Mouse (Mus musculus) heart, adult 11 months (tissue): Measurements from ENCODE around the gene Ifitm2.
A peak's percentile ranks its signal among the peaks of the same experiment; 100 is the strongest.

ENCODE experiments used
- DNase-seq: peaks from one replicate; pipeline ENCODE4 v3.0.0; 2022

The Ifitm2 gene

DNA sequence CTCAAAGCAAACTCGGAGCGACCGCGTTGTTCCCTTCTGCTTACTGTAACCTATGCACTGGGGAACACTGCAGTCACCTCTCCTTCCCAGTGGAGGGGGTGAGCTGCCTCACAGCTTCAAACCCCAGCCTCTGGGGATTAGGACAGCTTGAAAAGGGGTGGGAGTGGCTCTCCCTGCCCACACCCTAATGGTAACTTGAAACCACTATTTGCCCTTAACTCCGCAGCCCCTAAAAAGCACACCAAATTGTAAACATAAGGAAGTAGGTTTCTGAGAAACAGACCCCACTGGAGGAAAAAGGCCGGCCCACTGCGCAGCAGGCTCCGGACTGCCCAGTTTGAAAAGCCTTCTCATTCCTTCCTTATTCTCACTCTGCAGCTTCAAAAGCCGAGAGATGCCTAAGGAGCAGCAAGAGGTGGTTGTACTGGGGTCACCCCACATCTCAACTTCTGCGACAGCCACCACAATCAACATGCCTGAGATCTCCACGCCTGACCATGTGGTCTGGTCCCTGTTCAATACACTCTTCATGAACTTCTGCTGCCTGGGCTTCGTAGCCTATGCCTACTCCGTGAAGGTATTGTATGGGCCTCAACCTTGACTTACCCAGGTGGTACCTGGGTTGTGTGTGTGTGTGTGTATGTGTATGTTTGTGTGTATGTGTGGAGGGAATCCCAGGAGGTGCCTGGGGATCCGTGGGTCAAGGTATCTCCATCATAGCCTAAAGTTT, 12.2 kb upstream of the Ifitm2 start:
- DNase-seq, result peak; percentile 91

DNA sequence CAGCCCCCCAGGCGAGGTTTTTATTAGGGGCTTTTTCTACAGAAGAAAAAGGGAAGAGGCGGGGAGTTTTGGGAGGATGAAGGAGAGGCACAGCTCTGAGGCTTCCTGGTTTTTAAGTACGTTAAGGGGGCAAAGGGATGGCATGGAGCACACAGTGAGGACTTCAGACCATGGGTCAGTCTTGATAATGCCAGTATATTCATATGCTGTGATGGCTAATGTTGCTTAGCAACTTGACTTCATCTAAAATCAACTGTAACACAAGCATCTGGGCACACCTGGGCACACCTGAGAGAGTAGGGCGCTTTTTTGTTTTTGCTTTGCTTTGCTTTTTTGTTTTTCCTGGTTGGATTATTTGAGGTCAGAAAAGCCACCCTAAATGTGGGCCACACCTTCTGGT, 11.1 kb upstream of the Ifitm2 start, which contains the start of gene Ifitm1:
Gene Ifitm1 (plus strand): TSS at position 301 of the 400 bp plus-strand sequence.
- peak; percentile 41 for DNase-seq

DNA sequence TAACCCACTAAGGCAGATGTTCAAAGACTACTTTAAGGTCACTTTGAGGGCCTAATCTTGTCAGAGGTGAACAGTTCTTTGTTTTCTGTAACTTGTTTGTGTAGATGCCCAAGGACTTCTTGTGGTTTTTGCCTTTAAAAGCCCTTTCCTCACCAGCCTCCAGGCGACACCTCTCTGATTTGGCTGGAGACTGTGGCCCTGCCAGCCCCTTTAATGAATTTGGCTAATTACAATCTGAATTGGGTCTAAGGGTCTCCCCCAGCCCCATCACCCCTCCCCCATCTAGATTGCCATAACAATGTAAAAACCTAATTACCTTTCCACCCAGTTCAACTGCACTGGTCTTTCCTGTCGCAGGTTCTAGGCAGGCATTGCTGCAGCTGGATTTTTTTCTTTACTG, 6.9 kb upstream of the Ifitm2 start:
- peak; percentile 29 for DNase-seq

DNA sequence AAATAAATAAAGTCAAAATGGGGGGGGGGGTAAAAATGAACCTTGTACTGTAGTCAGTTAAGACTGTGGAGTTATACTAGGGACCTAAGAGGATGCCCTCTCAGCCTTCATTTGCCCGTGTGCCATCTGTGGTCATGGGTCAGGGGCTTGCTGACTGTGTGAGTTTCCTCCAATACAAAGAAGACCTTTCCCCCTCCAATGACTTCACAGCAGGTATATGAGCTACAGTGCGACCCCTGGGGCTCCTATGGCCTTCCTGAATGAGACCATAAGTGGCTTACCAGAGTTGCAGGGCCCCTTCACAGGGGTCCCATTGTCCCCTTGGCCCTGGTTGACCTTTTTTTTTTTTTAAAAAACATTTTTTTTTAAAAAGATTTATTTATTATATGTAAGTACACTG, 5.6 kb upstream of the Ifitm2 start:
- DNase-seq, result peak; percentile 67

DNA sequence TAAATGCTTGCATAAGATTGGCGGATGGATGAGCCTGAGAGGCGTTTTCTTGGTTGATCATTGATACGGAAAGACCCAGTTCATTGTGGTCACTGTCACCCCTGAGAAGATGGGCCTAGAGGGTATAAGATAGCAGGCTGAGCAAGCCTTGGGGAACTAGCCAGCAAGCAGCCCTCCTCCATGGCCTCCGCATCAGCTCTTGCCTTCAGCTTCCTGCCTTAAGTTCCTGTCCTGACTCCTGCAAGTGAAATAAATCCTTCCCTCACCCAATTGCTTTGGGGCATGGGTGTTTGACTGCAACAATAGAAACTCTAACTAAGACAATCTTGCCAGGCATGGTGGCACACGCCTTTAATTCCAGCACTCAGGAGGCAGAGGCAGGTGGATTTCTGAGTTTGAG, 4.2 kb upstream of the Ifitm2 start:
- DNase-seq, result peak; percentile 82

DNA sequence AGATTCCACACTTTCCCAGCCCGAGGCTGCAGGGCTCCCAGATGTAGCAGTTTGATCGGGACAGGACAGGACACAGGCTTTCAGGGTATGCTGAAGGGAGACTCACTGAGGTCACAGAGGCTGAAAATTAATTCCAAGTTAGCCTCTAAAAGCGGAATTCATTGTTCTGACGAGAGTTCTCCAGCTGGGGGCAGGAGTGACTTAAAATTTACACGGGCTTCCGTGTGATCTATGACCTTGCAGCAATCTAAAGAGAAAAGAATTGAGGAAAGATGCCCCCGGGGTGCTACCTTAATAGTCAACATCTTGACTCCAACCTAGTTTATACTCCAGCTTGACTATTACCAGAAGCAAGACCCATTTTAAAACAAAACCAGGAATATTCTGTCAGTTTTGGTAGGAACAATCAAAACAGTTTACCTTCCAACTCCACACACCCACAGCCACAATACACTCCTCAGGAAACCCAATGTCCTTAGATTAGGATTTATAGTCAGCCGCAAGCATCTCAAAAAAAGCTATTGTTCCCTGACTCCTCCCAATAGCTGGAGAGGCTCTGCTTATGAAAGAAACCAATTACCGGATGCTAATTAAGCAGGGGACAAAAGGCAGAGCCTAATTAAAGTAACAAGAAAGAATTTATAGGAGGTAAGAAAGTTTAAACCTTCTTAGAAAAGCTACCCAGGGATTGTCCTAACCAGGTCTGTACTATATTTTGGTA, 3.6 kb upstream of the Ifitm2 start:
- DNase-seq, result peak; percentile 95

DNA sequence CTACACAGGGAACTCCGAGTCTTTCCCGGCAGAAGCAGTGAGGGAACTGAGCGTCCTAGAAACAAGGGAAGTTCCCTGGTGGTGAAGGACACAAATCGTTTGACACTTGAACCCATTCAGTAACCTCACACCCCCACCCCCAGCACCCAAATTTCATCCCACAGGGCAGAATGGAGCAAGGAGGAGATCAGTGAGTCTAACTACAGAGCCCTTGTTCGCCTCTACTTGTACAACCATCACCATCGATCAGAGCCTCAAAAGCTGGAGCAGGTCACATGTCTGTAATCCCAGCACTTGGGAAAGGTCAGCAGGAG, 726 bp upstream of the Ifitm2 start:
- DNase-seq, result no peak

DNA sequence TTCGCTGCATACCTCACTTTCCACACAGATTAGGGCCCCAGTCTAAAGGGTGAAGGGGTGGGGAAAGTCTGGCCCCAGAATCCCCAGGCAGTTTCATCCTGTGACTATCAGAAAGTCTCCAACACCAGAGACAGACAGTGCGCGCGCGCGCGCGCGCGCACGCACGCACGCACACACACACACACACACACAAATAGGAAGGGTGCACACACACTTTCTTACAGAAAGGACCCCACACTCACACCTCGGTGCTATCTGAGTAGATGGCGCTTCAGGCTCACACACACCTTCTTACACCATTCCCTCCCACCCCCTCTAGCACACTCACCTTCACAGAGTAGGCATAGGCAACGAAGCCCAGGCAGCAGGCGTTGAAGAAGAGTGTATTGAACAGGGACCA, 445 bp downstream of the Ifitm2 start:
- no peak for DNase-seq

DNA sequence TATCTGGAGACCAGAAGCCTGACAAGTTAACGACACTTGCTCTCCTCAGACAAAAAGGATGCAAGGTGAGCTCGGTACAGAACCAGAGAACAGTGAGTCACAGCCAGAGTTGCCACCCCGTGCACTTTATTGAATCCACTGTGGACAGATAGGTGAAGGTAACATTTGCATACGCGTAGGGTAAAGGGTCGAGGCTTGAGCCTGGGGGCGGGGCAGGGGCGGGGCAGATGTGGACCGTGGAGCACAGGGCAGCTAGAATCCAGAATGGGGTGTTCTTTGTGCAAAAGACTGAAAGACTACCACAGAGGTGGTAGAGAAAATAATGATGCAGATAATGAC, 1.1 kb downstream of the Ifitm2 start:
- DNase-seq, result peak; percentile 96

DNA sequence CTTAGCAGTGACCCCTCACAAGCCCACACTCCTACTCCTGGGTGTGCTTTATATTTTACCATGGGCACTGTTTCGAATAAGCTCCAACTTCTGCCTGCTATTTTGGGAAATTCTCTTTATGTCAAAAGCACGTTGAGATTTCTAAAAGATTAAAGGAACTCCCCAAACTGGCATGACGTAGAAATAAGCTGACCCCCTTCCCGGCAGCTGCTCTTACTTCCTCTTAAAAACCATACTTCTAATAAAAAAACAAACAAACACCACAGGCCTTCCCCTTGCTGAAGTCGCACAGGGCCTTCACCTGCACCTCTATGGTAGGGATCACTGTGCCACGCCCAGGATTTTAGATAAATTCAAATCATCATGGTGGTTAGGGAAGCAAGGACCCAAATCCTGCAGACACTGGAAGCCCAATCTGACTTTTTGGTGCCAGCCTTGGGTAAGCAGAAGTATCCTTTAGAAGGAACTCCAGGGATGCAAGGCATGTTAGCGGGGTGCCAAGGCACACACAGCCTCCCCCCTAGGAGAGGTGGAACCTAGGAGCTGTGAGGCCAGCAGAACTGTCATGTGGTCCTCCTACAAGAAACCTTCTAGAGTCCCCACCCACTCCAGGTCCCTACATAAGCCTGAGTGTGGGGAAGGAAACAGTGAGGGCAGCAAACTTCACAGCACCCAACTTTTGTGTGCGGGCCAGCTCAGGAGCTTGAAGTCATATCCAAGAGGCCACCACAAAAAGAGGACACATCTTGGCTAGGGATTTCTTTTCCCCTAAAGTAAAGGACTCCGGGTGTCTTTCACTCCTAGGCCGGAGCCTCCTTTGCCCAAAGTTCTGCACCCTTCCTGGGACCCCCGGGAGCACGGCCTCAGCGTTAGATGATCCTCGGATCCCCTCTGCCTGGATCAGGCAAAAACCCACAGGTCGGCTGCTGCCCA, 1.7 kb downstream of the Ifitm2 start:
- peak; percentile 97 for DNase-seq

DNA sequence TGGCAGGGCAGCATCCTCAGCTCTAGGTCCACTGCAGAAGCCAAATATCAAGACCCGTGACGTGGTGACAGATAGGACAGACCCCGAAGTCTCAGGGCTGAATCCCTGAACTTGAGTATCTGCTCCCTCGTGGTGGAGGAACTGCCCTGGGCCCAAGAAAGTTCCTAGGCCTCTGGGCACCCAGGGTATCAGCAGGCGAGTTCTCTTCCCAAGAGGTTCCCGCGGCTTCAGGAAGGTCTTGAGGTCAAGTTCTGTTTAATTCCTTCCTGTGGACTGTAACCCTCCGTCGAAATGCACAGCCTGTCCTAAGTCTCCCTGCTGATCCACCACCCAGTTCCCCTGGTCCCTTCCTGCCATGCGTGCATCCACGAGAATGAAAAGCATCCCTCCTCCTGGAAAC, 2.7 kb downstream of the Ifitm2 start:
- DNase-seq, result peak; percentile 95

DNA sequence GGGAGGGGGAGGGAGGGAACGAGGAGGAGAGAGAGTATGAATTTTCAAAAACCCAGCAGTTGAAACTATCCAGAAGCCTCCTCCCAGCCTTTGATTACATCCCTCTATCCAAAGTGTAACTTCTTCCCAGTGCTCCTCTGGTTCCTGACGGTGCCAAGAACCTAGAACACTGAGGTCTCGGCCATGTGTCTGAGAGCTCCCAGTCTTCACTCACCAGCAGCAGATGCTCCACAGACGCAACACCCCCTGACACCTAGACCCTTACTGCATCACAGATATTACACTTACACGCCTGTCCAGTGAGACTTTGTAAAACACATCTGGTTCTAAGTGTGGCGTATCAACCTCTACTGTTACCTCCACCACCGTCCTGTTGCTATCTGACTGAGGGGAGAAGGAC, 3.3 kb downstream of the Ifitm2 start:
- peak; percentile 92 for DNase-seq

DNA sequence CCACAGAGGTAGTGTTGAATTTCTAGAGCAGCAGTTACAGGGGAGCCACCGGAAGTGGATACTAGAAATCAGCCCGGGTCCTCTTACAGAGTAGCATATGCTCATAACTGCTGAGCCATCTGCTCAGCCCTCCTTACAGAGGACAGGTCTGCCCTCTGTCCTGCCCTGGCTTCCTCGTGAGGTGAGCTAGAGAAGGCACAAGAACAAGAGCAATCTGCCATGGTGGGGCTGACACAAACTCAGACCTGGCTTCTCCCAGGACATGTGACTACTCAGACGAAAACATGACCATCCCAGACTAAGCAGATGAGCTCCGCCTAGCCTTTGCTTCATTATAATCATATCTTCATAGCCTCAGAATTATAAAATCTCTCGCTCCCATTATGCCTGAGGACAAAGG, 4.0 kb downstream of the Ifitm2 start:
- peak; percentile 89 for DNase-seq

DNA sequence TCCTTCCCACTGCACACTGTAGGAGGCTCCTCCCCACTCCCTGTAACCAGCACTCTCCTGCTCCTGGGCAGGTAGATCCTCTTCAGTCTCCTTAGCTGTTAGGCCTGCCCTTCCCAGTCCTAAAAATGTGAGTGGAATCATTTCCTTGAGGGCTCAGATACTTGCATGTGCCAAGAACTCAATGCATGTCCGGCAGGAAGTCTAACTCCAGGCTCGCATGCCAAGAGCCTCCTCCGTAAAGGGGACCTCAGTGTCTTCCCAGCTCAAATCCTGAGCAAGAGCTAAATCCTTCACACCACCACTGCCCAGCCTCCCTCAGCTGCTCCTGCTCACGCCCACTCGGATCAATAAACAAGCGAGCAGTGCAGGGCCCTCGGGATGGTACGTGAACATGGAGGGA, 4.7 kb downstream of the Ifitm2 start:
- DNase-seq, result peak; percentile 98

DNA sequence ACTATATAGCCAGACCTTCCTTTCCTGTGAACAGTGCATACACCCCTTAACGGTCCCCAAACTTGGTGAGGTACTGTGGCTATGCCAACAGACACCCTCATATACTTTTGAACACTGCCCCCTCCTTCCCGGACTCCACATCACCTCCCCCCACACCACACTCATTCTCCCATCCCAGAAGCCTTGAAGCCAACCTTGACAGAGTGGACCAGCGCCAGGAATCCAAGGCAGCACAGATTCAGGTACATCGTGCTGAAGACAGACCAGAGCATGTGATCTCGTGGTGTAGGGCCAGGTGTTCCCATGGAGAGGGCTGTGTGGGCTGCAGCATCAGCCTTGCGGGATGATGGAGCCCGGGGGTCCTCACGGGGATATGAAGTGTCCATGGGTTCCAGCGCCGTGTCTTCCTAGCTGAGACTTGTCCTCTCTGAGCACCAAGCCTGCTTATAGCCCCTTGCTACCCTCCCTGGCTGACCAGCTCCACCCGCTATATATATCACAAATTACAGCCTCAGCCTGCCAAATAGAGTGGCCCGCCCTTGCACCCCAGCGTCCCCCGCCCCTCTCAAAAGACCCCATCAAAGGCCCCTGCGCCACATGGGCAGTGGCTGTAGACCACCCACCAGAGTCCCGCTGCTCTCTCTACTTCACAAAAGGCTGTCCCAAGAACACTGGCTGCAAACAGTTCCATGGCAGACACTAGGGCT, 5.8 kb downstream of the Ifitm2 start, which contains the start of gene Ifitm5:
Gene Ifitm5 (minus strand): TSS at position 468 of the 707 bp plus-strand sequence.
- DNase-seq, result peak; percentile 93

DNA sequence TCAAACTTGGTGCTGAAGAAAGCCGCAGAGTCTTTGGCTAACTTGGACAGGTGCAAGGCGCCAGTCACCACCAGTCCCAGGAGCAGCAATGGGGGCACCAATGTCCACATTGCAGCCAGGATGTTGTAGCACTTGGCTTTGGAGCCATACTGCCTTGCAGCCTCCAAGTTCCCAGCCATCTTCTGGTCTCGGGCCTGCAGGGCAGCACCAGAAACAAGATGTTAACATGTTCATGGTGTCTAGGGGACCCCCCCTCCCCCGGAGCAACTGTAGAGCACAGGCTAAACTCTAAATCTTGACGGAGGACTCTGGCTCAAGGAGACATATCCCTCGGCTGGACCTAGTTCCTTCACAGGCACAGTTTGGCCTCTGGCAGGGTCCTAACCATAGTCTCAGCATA, 6.5 kb downstream of the Ifitm2 start:
- DNase-seq, result peak; percentile 89

DNA sequence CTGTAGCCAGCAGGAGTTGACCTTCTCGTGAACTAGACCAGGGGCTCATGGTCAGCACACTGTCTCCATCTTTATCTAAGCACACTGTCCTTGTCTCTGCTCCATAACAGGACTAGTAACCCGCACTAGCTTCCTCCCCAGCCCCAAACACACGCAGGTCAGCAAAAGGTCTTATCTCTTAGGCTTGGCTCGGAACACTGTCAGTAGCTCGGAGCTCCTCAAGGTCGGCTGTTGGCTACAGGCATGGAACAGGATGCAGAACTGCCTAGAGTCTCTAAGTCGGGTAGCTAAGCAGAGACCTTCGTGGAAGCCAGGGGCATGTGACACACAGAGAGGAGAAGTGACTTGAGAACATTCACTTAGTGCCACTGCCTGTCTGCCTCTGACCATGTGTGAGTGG, 7.6 kb downstream of the Ifitm2 start:
- peak; percentile 95 for DNase-seq

DNA sequence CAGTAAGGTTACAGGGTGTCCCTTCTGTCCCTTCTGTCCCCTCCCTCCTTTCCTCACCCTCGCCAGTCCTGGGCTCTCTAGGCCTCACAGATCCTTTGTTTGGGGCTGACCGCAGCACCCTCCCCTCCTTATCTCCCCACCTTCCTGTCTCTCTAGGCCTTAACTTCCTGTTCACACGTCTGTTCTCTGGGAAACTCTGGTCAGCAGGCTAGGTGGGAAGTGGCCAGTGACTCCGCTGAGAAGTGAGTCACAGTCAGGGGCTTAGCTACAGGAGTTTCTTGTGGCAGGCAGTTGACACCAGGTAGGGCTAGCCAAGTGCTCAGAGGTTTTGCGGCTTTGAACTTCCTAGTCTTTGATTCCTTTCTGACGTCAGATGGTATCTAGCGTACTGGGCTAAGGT, 8.8 kb downstream of the Ifitm2 start:
- DNase-seq, result peak; percentile 98

DNA sequence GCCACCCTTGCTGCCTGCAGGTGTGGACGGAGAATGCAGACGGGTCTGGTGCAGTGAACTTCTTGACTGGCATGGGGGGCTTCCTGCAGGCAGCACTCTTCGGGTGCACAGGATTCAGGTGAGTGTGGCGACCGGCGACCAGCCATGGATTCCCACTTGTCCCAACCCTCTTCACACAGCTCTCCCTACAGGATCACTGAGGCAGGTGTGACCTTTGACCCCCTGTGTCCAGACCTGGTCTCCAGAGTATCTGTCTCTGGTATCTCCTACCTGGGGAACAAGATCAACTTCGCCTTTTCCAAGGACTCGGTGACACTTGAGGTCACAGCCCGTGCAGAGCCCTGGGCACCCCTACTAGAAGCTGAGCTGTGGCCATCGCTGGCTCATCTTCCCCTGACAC, 9.5 kb downstream of the Ifitm2 start:
- DNase-seq, result peak; percentile 95

DNA sequence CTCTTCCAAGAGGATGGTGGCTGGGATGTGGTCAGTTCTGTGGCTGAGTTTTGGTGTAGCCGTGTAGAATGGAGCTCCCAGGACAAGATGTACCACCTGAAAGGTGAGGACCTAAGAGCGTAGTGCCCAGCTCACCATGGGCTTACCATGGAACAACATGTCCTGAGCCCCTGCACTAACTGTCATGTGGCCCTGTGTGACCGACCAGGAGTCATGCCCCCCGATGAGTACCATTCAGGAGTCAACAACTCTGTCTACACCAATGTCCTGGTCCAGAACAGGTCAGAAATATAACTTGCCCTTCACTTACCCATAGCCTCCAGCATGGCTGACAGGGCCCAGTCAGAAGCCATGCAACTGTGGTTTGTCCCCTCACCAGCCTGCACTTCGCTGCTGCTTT, 10.5 kb downstream of the Ifitm2 start:
- peak; percentile 86 for DNase-seq

DNA sequence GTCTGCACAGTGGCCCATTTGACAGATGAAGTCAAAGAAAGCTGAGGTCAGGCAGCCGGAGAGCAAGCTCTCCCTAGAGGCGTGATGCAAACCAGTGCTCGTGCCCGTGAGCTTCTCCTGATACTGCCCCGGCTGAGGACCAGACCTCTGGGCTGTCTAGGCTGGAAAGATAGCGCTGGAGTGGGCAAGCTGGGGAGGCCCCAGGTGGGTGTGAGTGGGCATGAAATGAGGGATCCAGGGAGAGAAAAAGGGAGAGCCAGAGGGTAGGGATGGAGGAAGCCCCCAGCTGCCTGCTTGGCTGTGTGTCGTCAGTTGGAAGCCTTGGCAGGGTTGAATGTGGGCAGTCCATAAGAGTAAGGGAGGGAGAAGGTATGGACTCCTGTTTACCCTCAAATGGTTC, 11.6 kb downstream of the Ifitm2 start:
- DNase-seq, result peak; percentile 90

DNA sequence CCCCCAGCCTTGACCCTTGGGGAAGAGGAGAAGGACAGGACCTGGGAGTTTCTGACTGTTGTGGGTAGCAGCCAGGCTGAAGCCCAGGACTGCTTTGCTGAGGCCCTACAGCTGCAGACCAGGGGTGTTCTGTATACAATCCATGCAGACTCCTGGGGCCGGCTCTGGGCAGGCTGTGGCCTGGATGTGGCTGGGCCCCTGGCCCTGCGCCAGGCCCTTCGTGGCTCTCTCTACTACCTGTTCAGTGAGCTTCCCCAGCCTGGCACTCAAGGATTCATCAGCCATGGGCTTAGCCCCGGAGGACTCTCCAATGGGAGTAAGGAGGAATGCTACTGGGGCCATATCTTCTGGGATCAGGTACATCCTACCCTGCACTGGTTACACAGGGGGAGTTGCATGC, 12.4 kb downstream of the Ifitm2 start:
- peak; percentile 95 for DNase-seq

DNA sequence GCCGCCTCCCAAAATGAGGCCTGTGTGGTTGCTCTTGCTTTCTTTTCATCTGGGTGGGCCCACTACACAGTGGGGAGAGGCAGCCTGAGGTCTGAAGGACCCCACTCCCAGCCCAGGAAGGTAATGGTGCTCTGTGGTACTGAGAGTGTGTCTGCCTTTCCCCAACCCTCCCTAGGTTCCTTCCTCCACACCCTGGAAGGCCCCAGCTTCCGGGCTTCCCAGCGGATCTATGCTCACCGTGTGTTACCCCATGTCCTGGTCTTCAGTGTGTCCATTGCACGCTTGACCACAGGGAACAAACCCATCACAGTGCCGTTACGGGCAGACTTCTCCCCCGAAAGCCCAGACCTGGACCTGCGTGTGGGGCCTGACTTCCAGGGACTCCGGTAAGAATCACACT, 13.0 kb downstream of the Ifitm2 start:
- DNase-seq, result peak; percentile 94
